Mouse (Mus musculus): ENCODE results near the gene Parl. TPM values are rescaled to one million over a fixed set of nuclear protein-coding genes. Genes with fewer than 3 reads are reported as not detected.

Parl gene
- total and polyA plus RNA-seq, 3 experiments, result 101 to 247 (median 166) TPM

DNA sequence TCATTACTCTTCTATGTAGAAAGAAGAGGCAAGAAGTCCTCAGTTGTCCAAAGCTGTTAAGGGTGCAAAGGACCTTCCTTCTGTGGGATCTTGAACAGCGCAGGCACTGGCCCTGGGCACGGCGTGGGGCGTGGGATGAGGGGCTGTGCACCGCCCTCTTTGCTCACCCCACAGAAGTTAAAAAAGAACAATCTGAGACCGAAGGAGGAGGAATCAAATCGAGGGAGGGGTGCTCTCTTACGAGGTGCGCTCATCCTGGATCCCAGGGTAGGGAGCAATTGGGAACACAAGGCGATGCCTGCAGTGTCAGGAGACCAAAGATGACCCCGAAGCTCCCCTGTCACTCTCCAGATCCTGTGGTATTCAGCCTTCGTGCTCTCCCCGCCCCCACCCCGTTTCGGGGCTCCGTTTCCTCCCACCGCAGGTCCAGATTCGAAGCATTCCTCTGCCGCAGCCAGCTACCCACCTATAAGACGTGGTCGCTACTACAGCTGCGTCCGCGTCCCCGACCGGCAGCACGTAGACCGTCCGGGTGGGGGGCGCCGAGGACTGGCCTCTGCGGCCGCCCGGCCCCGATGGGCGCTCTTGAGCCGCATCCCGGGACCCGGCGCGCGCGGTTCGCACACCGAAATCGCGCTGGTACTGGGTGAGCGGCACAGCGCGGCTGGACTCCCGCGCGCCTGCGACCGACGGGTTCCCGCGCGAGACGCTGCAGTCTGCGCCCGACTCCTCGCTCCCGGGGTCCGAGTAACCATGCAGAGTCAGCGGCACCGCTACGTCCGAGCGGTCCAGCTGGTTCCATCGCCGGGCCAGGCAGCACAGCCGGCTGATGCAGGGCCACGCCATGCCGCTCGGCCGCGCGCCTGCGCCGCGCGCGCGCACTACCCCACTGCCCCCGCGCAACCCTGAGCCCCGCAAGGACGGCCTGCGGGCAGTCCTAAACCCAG, 61.4 kb downstream of the Parl start, which contains the start of gene Map6d1:
Gene Map6d1, minus strand, starts transcription at position 891 of the 947 bp plus-strand sequence.
- H3K36me3 ChIP-seq (replicated peaks in 1 of 2; ENCODE audit: control insufficient read depth in 1 of 2, insufficient read depth in 1 of 2, low read length in 1 of 2), result peaks cover 0 to 2% of the 10 kb centered on the region in 2 experiments
- H3K4me3 ChIP-seq (replicated peaks in 1 of 3; ENCODE audit: low read depth in 2 of 3, low read length in 2 of 3, poor library complexity in 1 of 3), result no peak within 1 kb of the TSS
- H3K79me2 ChIP-seq (replicated peaks; ENCODE audit: control insufficient read depth, extremely low read depth, insufficient read depth, poor library complexity, severe bottlenecking), result no peaks in the 10 kb centered on the region
- no peak within 1 kb of the TSS for H3K9ac ChIP-seq (ENCODE audit: insufficient read depth, low read depth)
- H3K4me1 ChIP-seq (ENCODE audit: control insufficient read depth in 1 of 2, insufficient read depth in 2 of 2), result peaks cover 0 to 8% of the 10 kb centered on the region in 2 experiments; a peak in 3 of 4 replicates
- H3K27ac ChIP-seq (ENCODE audit: insufficient read depth, low read depth), result no peak within 1 kb of the TSS
- no peaks in the 10 kb centered on the region for H3K27me3 ChIP-seq (replicated peaks)
- DNase-seq (ENCODE audit: extremely low read depth), result no peak
- H3K9me3 ChIP-seq (replicated peaks; ENCODE audit: low read length), result peaks cover 3% of the 10 kb centered on the region
- dilution Hi-C loops (cut with MboI; ENCODE audit: extremely low pct_ligation_motif_present, extremely low pct_unique_long_range_greater_than_20kb, low sequenced_read_pairs), result no loop called here
- TF ChIP-seq SMC3 (IDR thresholded peaks at IDR 0.05; ENCODE audit: low read depth, low read length) (no peak), JUND (conservative IDR thresholded peaks at IDR 0.05; ENCODE audit: low read depth, low read length) (no peak), BHLHE40 (IDR thresholded peaks at IDR 0.05; ENCODE audit: low read depth, low read length) (no peak), MAZ (IDR thresholded peaks at IDR 0.05; ENCODE audit: low read depth, low read length) (no peak), ZNF384 (IDR thresholded peaks at IDR 0.05; ENCODE audit: low read depth, low read length) (no peak)
- H3K4me2 ChIP-seq (ENCODE audit: insufficient read depth, low read depth, poor library complexity, severe bottlenecking), result no peak within 1 kb of the TSS
- in situ Hi-C loops (cut with MboI; ENCODE audit: low pct_ligation_motif_present, low pct_unique_long_range_greater_than_20kb, low sequenced_read_pairs), result no loop called here

DNA sequence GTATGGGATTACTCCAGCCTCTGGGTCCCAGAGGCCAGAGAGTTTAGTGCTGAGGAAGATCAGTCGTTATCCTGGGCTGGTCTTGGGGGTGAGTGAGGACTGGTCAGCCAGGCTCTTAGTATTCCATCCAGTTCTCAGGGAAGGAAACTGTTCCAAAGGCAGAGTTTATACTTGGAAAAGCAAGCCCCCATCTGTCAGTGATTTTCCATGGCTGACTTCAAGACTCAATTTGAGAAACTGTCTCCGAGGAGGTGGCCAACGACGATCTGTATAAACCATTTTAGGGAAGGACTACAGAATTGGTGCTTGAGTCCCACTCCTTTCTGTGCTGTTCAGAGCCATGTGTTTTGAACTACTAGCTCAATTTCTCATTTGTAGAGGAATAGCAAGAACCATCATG, 63.5 kb downstream of the Parl start:
- peaks cover 3% of the 10 kb centered on the region for H3K9me3 ChIP-seq (replicated peaks; ENCODE audit: low read length)
- dilution Hi-C loops (cut with MboI; ENCODE audit: extremely low pct_ligation_motif_present, extremely low pct_unique_long_range_greater_than_20kb, low sequenced_read_pairs), result no loop called here
- H3K4me3 ChIP-seq (replicated peaks in 1 of 3; ENCODE audit: low read depth in 2 of 3, low read length in 2 of 3, poor library complexity in 1 of 3), result no peak overlapping the region
- no peak overlapping the region for H3K4me2 ChIP-seq (ENCODE audit: insufficient read depth, low read depth, poor library complexity, severe bottlenecking)
- H3K27me3 ChIP-seq (replicated peaks), result no peaks in the 10 kb centered on the region
- no peaks in the 10 kb centered on the region for H3K79me2 ChIP-seq (replicated peaks; ENCODE audit: control insufficient read depth, extremely low read depth, insufficient read depth, poor library complexity, severe bottlenecking)
- TF ChIP-seq ETS1 (conservative IDR thresholded peaks at IDR 0.05; ENCODE audit: low read depth, low read length) (no peak), IRF4 (IDR thresholded peaks at IDR 0.05; ENCODE audit: low read depth, low read length) (no peak), E2F4 (IDR thresholded peaks at IDR 0.05; ENCODE audit: insufficient replicate concordance, low read depth, low read length) (no peak), RAD21 (IDR thresholded peaks at IDR 0.05; ENCODE audit: low read depth, low read length) (no peak), PAX5 (IDR thresholded peaks at IDR 0.05; ENCODE audit: low read length) (no peak), SMC3 (IDR thresholded peaks at IDR 0.05; ENCODE audit: low read depth, low read length) (no peak), MXI1 (IDR thresholded peaks at IDR 0.05; ENCODE audit: low read depth, low read length) (no peak), GABPA (IDR thresholded peaks at IDR 0.05; ENCODE audit: insufficient replicate concordance, low read depth, low read length) (no peak), CHD2 (IDR thresholded peaks at IDR 0.05; ENCODE audit: low read length) (no peak), NELFE (IDR thresholded peaks at IDR 0.05; ENCODE audit: low read depth, low read length) (no peak), MAFK (IDR thresholded peaks at IDR 0.05; ENCODE audit: insufficient replicate concordance, low read length) (no peak), MAX (IDR thresholded peaks at IDR 0.05; ENCODE audit: low read length) (no peak), NRF1 (IDR thresholded peaks at IDR 0.05; ENCODE audit: low read depth, low read length) (no peak), TCF12 (IDR thresholded peaks at IDR 0.05; ENCODE audit: low read depth, low read length) (no peak), ELF1 (IDR thresholded peaks at IDR 0.05; ENCODE audit: low read depth, low read length) (no peak), RCOR1 (conservative IDR thresholded peaks at IDR 0.05; ENCODE audit: low read depth, low read length) (no peak), BHLHE40 (IDR thresholded peaks at IDR 0.05; ENCODE audit: low read depth, low read length) (no peak), USF2 (conservative IDR thresholded peaks at IDR 0.05; ENCODE audit: low read depth, low read length) (no peak), MEF2A (IDR thresholded peaks at IDR 0.05; ENCODE audit: borderline replicate concordance, low read depth, low read length) (no peak), UBTF (IDR thresholded peaks at IDR 0.05; ENCODE audit: low read depth, low read length) (no peak)
- DNase-seq (ENCODE audit: extremely low read depth), result no peak
- peaks cover 0 to 13% of the 10 kb centered on the region in 2 experiments for H3K36me3 ChIP-seq (replicated peaks in 1 of 2; ENCODE audit: control insufficient read depth in 1 of 2, insufficient read depth in 1 of 2, low read length in 1 of 2)
- in situ Hi-C loops (cut with MboI; ENCODE audit: low pct_ligation_motif_present, low pct_unique_long_range_greater_than_20kb, low sequenced_read_pairs), result no loop called here
- no peak overlapping the region for H3K9ac ChIP-seq (ENCODE audit: insufficient read depth, low read depth)
- H3K4me1 ChIP-seq (ENCODE audit: control insufficient read depth in 1 of 2, insufficient read depth in 2 of 2), result peaks cover 0 to 13% of the 10 kb centered on the region in 2 experiments; a peak in 3 of 4 replicates
- no peak overlapping the region for H3K27ac ChIP-seq (ENCODE audit: insufficient read depth, low read depth)

Measured in CH12.LX (cell line).